Mouse (Mus musculus): ENCODE measurements around the gene Trim54. TPM values are rescaled to one million over a fixed set of nuclear protein-coding genes. Genes with fewer than 3 reads are reported as not detected.

Gene Trim54
- total RNA-seq, 2 experiments from 2014 or later = 1.4 to 2.8 TPM

DNA sequence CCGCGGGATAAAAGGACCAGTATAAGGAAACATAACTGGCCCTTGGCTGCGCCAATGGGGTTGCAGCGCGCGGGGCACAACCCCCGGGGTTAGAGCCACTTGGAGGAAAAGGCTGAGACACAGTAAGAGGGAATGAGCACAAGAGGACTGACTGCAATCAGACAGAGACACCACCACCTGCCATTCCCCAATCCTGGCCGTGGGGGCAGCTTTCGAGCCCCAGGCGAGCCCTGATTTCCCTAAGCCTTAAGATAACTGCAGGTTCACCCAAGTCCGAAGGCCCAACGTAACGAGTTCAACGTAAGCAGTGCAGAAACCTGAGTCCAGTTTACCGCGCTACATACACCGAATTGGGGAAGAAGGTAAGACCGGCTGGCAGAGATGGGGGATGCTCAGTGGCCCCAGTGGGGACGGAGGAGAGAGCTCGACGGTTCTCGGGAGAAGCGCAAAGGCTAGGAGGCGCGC is 62.8 kb downstream of the Trim54 start:
- peak in 1 of 2 experiments; percentile 33 for DNase-seq (ENCODE audit: low spot score in 2 of 2)
- intact Hi-C loops (cut with DNase I) = no loop called here

DNA sequence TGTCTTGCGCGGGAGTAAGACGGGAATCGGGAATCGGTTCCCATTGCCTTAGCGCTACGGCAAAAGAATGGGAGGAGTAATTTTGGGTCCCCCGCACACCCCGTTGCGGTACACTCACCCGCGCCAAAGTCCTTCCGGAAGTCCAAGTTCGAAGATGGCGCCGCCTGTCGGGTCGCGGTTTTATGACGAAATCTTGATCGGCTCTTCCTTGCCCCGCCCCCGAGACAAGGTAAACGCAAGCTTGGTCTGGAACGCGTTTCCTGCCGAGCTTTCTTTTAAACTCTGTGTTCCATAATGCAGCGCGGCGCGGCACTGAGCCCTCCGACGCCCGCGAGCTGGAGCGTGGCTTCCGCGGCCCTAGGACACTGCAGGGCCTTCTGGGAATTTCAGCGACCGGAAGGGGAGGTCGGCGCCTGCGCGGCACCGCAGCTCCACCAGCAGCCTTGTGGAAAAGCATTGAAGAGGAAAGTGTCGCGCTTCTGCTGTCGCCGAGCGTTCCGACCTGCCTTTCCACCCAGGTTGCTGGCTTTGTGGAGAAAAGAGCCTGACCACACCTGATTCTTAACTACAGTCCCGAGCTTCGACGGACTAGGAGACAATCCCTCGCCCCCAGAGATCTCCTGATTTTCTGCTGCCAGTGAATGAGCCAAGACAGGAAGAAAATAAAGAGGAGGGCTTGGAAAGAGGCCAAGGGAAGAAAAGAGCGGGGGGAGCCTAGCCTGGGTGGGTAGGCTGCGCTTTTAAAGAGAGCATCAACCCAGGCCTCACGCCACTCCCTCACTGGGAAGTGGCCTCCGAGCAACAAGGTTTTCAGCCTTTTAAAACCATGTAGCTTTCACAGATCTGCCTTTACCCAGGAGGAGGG is 63.5 kb downstream of the Trim54 start, which contains the start of the genes Gm29609 and Gtf3c2:
TSS of gene Gm29609 (minus strand) at position 146 of the 865 bp plus-strand sequence.
TSS of gene Gtf3c2 (minus strand) at position 379 of the 865 bp plus-strand sequence.
- intact Hi-C loops (cut with DNase I) = loop anchor here (1.0 kb wide), 1 partner anchor 13 kb away; the partner anchor contains the start of genes Eif2b4 and Snx17

DNA sequence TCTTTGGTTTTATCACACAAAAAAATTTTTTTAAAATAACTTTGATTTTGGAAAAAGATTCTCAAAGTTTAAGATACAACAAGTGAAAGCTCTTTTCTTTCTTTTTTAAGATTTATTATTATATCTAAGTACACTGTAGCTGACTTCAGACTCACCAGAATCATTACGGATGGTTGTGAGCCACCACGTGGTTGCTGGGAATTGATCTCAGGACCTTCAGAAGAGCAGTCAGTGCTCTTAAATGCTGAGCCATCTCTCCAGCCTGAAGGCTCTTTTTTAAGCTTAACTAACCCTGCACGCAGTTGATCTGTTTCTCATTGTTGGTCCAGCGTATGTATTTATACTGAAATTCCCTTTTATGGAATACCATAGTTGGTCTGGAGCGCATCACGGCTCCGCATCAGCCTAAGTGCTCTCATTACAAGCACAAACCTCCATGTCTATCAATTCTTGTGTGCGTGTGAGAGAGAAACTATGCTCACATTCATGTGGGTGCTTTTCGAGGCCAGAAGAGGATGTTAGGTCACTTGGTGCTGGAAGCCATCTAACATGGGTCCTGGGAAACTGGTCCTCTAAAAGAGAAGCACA is 64.8 kb downstream of the Trim54 start:
- intact Hi-C loops (cut with DNase I) = no loop called here
- DNase-seq (ENCODE audit: low spot score in 2 of 2) = no peak

More for the DNA sequence above, 63.5 kb downstream of the Trim54 start, which contains the start of the genes Gm29609 and Gtf3c2:
- peak; percentile 96 for DNase-seq (ENCODE audit: low spot score in 2 of 2)

DNA sequence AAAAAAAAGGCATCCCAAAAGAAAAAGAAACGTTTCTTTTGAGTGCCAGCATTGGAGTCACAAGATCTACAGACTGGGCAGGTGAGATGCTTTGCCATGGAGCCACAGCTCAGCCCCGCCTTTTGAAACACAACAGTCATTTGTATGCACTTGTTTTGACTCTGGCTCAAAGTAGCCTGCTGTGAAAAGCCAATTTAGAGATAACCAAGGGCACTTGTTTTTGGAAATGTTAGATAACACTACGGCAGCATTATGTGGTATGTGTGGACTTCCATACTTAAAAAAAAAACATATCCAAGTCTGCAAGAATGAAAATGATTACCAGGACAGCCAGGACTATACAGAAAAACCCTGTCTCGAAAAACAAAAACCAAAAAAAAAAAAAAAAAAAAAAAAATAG is 67.2 kb downstream of the Trim54 start:
- intact Hi-C loops (cut with DNase I) = no loop called here
- DNase-seq (ENCODE audit: low spot score in 2 of 2) = no peak

Other genes starting within 250 kb of the Trim54 start
- gene Tmem214, start 248.7 kb upstream of the Trim54 start, total RNA-seq (2021) = 10 to 100 TPM; 51.9 to 79.5 TPM
- 10 to 100 TPM; 13.5 to 20.2 TPM for gene Agbl5, start 228.0 kb upstream of the Trim54 start, total RNA-seq (2021)
- 10 to 100 TPM; 82.6 to 97.0 TPM for gene Ost4, start 208.9 kb upstream of the Trim54 start, total RNA-seq (2021)
- 1 to 10 TPM; 1.7 to 5.1 TPM for gene Emilin1, start 203.3 kb upstream of the Trim54 start, total RNA-seq (2021)
- 10 to 100 TPM; 14.4 TPM for gene Khk, start 195.3 kb upstream of the Trim54 start, total RNA-seq (2021)
- gene Cgref1, start 171.1 kb upstream of the Trim54 start, total RNA-seq (2021) = 10 to 100 TPM; 26.1 to 26.4 TPM
- gene Preb, start 156.4 kb upstream of the Trim54 start, total RNA-seq (2021) = 100 to 1,000 TPM; 121 to 128 TPM
- under 1 TPM; 0.15 to 0.27 TPM for gene Tcf23, start 148.1 kb upstream of the Trim54 start, total RNA-seq (2021)
- 10 to 100 TPM; 74.3 to 75.8 TPM for gene Atraid, start 68.4 kb upstream of the Trim54 start, total RNA-seq (2021)
- gene Slc5a6, start 67.8 kb upstream of the Trim54 start, total RNA-seq (2021) = 10 to 100 TPM; 14.4 to 17.9 TPM
- 10 to 100 TPM; 18.1 to 21.8 TPM for gene Cad, start 61.9 kb upstream of the Trim54 start, total RNA-seq (2021)
- gene Dnajc5g, start 10.4 kb upstream of the Trim54 start, total RNA-seq (2021) = not detected
- 100 to 1,000 TPM; 155 to 159 TPM for gene Slc30a3, start 8.5 kb upstream of the Trim54 start, total RNA-seq (2021)
- gene Ucn, start 22.1 kb downstream of the Trim54 start, total RNA-seq (2021) = 1 to 10 TPM in 1 of 2 experiments, not detected in 1; 2.4 TPM
- 10 to 100 TPM; 46.2 to 50.8 TPM for gene Mpv17, start 37.5 kb downstream of the Trim54 start, total RNA-seq (2021)
- 1 to 10 TPM; 2.0 to 5.1 TPM for gene Gm29609, start 63.2 kb downstream of the Trim54 start, total RNA-seq (2021)
- gene Gtf3c2, start 63.4 kb downstream of the Trim54 start, total RNA-seq (2021) = 10 to 100 TPM; 48.0 to 73.7 TPM
- 10 to 100 TPM; 78.9 to 84.4 TPM for gene Snx17, start 76.5 kb downstream of the Trim54 start, total RNA-seq (2021)
- 10 to 100 TPM; 36.2 to 41.1 TPM for gene Eif2b4, start 76.7 kb downstream of the Trim54 start, total RNA-seq (2021)
- 10 to 100 TPM; 26.8 to 29.3 TPM for gene Zfp513, start 85.6 kb downstream of the Trim54 start, total RNA-seq (2021)
- gene Ppm1g, start 104.0 kb downstream of the Trim54 start, total RNA-seq (2021) = 10 to 100 TPM; 70.2 to 71.8 TPM
- 10 to 100 TPM; 77.9 to 80.9 TPM for gene Nrbp1, start 124.2 kb downstream of the Trim54 start, total RNA-seq (2021)
- not detected for gene Gm9970, start 124.5 kb downstream of the Trim54 start, total RNA-seq (2021)
- gene Krtcap3, start 135.0 kb downstream of the Trim54 start, total RNA-seq (2021) = 1 to 10 TPM; 2.2 to 4.0 TPM
- gene Ift172, start 174.4 kb downstream of the Trim54 start, total RNA-seq (2021) = 100 to 1,000 TPM in 1 of 2 experiments, 10 to 100 TPM in 1; 78.3 to 102 TPM
- gene Fndc4, start 179.4 kb downstream of the Trim54 start, total RNA-seq (2021) = 100 to 1,000 TPM; 147 to 162 TPM
- under 1 TPM in 1 of 2 experiments, not detected in 1; 0.25 TPM for gene Gckr, start 180.7 kb downstream of the Trim54 start, total RNA-seq (2021)

Measured in left cerebral cortex, postnatal 36 days (tissue).